Mouse (Mus musculus): ENCODE data around the gene Atp5d. TPM values are rescaled to one million over a fixed set of nuclear protein-coding genes. Genes with fewer than 3 reads are reported as not detected.
A peak's percentile ranks its signal among the peaks of the same experiment; 100 is the strongest.

Atp5d gene
- polyA plus RNA-seq, 1 experiment from 2014 or later, result 504 TPM

DNA sequence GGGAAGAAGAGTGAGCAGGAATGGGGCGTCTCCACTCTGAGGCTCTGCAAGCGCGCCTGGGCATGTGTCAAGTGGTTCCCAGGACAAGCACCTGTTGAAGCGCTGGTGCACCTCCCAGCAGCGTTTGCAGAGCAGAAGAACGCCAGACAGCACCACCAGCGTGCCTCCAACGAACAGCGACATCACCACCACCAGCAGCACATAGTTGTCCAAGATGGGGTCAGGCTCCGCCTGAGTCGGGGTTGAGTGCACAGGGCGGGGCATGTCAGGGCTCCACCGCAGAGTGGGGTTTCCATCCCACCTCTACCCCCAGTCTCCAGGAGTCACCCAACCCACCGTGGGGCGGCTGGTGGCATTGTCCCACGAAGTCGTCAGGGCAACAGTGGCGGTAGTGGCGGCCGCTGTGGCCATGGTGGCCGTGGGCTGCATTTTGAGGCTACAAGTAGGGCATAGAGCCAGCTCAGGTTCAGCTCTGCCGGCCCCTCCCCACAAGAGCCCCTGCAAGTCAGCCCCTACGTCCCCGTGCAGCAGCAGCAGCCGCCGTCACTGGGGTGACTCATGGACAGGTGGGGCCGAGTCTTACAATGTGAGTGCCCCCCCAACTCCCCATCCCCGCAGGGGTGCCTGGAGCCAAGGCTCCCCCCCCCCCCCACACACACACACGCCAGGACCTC is 1.3 kb upstream of the Atp5d start:
- H3K36me3 ChIP-seq, result peaks cover 45% of the 10 kb centered on the region
- peak; percentile 47 for DNase-seq (ENCODE audit: low spot score)
- peak overlapping the region; percentile 84 for H3K4me3 ChIP-seq
- 4% methylated on average over 29 of the region's 29 CpGs for WGBS
- peak overlapping the region; percentile 93 for H3K27ac ChIP-seq
- H3K4me1 ChIP-seq (replicated peaks), result peaks cover 59% of the 10 kb centered on the region
- peaks cover 77% of the 10 kb centered on the region for H3K27me3 ChIP-seq (ENCODE audit: insufficient read depth, poor library complexity, severe bottlenecking)
- no peaks in the 10 kb centered on the region for H3K9me3 ChIP-seq

GRCm38 (mm10) chr10:80137626-80138552 is 543 bp upstream of the Atp5d start:
- Histone ChIP-seq H3K36me3 (peaks cover 37% of the 10 kb centered on the region), H3K4me1 (replicated peaks) (peaks cover 61% of the 10 kb centered on the region), H3K27ac (peak overlapping the region; percentile 93), H3K4me3 (peak overlapping the region; percentile 84), H3K9me3 (no peaks in the 10 kb centered on the region), H3K27me3 (ENCODE audit: insufficient read depth, poor library complexity, severe bottlenecking) (peaks cover 69% of the 10 kb centered on the region)
- 3% methylated on average over 32 of the region's 33 CpGs for WGBS
- DNase-seq (ENCODE audit: low spot score), result peak; percentile 60

- Histone ChIP-seq H3K27me3 (ENCODE audit: insufficient read depth, poor library complexity, severe bottlenecking) (peaks cover 54% of the 10 kb centered on the region), H3K27ac (peak overlapping the region; percentile 93), H3K4me1 (replicated peaks) (peaks cover 76% of the 10 kb centered on the region), H3K4me3 (peak overlapping the region; percentile 84), H3K36me3 (peaks cover 34% of the 10 kb centered on the region), H3K9me3 (no peaks in the 10 kb centered on the region)
- WGBS, result 2% methylated on average over 10 of the region's 10 CpGs
- DNase-seq (ENCODE audit: low spot score), result peak; percentile 38
Measured at GRCm38 (mm10) chr10:80139439-80139775, 975 bp downstream of the Atp5d start.

DNA sequence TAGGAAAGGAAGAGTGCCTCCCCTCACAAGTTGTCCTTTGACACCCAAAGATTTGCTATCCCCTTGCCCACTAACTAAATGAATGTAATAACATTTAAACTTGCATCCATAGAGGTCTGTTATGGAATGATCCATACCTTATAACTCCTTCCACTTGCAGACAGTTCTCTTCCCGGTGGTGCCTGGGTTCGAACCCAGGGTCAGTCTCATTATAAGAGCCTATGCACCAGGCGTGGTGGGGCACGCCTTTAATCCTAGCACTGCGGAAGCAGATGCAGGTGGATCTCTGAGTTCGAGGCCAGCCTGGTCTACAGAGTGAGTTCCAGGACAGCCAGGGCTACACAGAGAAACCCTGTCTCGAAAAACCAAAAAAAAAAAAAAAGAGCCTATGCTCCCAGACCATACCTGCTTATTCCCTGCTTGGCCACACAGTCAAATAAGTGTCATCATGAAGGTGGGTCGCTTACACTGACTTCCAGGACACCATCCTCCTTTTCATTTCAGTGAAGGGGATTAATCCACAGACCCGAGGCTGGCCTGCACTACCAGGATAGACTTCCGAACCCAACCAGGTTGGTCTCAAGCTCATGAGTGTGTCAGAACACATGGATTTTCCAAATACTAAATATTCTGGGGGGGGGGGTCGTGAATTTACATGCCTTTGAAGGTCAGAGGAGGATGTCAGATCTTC is 1.7 kb downstream of the Atp5d start:
- 78% methylated on average over 11 of the region's 11 CpGs for WGBS
- Histone ChIP-seq H3K4me1 (replicated peaks) (peaks cover 82% of the 10 kb centered on the region), H3K27me3 (ENCODE audit: insufficient read depth, poor library complexity, severe bottlenecking) (peaks cover 46% of the 10 kb centered on the region), H3K36me3 (peaks cover 34% of the 10 kb centered on the region), H3K27ac (no peak overlapping the region), H3K4me3 (peak overlapping the region; percentile 84; the same call in 1 of the 2 replicates), H3K9me3 (no peaks in the 10 kb centered on the region)
- DNase-seq (ENCODE audit: low spot score), result no peak

DNA sequence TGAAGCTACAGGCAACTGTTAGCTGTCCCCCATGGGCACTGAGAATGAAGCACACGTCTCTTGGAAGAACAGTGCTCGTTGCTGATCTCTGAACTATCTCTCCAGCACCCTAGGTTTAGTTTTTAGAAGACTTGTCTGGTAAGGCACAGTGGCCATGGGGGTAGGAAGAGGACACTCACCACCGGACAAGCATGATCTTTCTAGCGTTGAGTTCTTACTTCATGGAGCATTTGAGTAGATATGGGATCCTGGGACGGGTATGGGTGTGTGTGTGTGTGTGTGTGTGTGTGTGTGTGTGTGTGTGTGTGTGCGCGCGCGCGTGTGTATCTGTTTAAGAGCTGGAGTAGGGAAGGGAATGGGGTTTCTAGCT is 2.2 kb downstream of the Atp5d start, which contains the start of gene Cbarp:
Cbarp (minus strand) TSS at position 170 of the 370 bp plus-strand sequence.
- Histone ChIP-seq H3K27me3 (ENCODE audit: insufficient read depth, poor library complexity, severe bottlenecking) (peaks cover 41% of the 10 kb centered on the region), H3K4me3 (peak within 1 kb of the TSS; percentile 99), H3K4me1 (replicated peaks) (peaks cover 87% of the 10 kb centered on the region), H3K9me3 (no peaks in the 10 kb centered on the region), H3K36me3 (peaks cover 35% of the 10 kb centered on the region), H3K27ac (peak within 1 kb of the TSS; percentile 93)
- 74% methylated on average over 10 of the region's 10 CpGs for WGBS
- DNase-seq (ENCODE audit: low spot score), result no peak

DNA sequence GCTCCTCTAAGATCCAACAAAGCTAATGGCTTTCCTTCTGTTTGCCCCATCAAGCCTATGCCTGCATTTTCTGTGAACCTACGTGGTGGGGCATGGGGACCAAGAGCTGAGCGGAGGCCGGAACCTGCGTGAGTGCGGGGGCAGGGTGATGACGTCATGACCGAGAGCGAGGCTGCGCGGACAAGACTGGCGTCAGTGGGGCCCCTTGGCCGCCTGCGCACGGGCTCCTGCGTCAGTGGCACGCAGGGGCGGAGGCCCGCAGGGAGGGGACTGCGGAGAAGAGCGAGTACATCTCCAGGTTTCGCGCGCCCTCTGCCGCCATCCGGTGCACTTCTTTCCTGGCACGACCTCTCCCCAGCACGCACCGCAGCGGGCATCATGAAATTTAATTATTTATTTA is 2.8 kb downstream of the Atp5d start:
- H3K4me1 ChIP-seq (replicated peaks), result peaks cover 91% of the 10 kb centered on the region
- peak; percentile 93 for DNase-seq (ENCODE audit: low spot score)

GRCm38 (mm10) chr10:80141786-80142529 is 3.5 kb downstream of the Atp5d start:
- WGBS, result under 1% methylated on average over 43 of the region's 43 CpGs

More for the DNA sequence above, 2.8 kb downstream of the Atp5d start:
- H3K9me3 ChIP-seq, result no peaks in the 10 kb centered on the region
- peaks cover 36% of the 10 kb centered on the region for H3K36me3 ChIP-seq
- under 1% methylated on average over 29 of the region's 29 CpGs for WGBS
- H3K27me3 ChIP-seq (ENCODE audit: insufficient read depth, poor library complexity, severe bottlenecking), result peaks cover 35% of the 10 kb centered on the region
- H3K4me3 ChIP-seq, result peak overlapping the region; percentile 99
- H3K27ac ChIP-seq, result peak overlapping the region; percentile 92

GRCm38 (mm10) chr10:80142530-80142925 is 4.1 kb downstream of the Atp5d start:
- H3K27ac ChIP-seq, result peak overlapping the region; percentile 92
- peaks cover 40% of the 10 kb centered on the region for H3K36me3 ChIP-seq
- no peak for DNase-seq (ENCODE audit: low spot score)
- H3K4me1 ChIP-seq (replicated peaks), result peaks cover 91% of the 10 kb centered on the region
- H3K4me3 ChIP-seq, result peak overlapping the region; percentile 99
- peaks cover 22% of the 10 kb centered on the region for H3K27me3 ChIP-seq (ENCODE audit: insufficient read depth, poor library complexity, severe bottlenecking)
- WGBS, result 0% methylated on average over 15 of the region's 15 CpGs
- H3K9me3 ChIP-seq, result no peaks in the 10 kb centered on the region

More at GRCm38 (mm10) chr10:80141786-80142529, 3.5 kb downstream of the Atp5d start:
- peaks cover 37% of the 10 kb centered on the region for H3K36me3 ChIP-seq
- H3K9me3 ChIP-seq, result no peaks in the 10 kb centered on the region
- H3K4me3 ChIP-seq, result peak overlapping the region; percentile 99
- DNase-seq (ENCODE audit: low spot score), result peak; percentile 94
- peak overlapping the region; percentile 92 for H3K27ac ChIP-seq
- peaks cover 91% of the 10 kb centered on the region for H3K4me1 ChIP-seq (replicated peaks)
- peaks cover 28% of the 10 kb centered on the region for H3K27me3 ChIP-seq (ENCODE audit: insufficient read depth, poor library complexity, severe bottlenecking)

DNA sequence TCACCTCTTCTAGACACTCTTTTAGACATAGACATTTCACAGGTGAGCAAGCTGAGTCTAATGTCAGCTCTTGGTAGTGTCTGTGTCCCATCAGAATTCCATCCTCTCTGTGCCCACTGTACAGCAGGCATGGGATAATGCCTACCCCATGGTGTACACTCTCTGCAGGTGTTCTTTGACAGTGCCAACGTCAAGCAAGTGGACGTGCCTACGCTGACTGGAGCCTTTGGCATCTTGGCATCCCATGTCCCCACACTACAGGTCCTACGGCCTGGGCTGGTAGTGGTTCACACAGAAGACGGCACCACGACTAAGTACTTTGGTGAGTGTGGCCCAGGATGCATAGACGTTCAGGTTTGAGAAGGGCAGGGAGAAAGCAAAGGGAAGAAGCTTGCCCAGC is 5.2 kb downstream of the Atp5d start:
- Histone ChIP-seq H3K4me3 (peak overlapping the region; percentile 99; the same call in 1 of the 2 replicates), H3K27ac (no peak overlapping the region), H3K9me3 (no peaks in the 10 kb centered on the region), H3K4me1 (replicated peaks) (peaks cover 88% of the 10 kb centered on the region), H3K36me3 (peaks cover 40% of the 10 kb centered on the region), H3K27me3 (ENCODE audit: insufficient read depth, poor library complexity, severe bottlenecking) (peaks cover 14% of the 10 kb centered on the region)
- no peak for DNase-seq (ENCODE audit: low spot score)
- 94% methylated on average over 7 of the region's 7 CpGs for WGBS

- H3K4me3 ChIP-seq, result peak overlapping the region; percentile 99; the same call in 1 of the 2 replicates
- 90% methylated on average over 12 of the region's 12 CpGs for WGBS
Measured at GRCm38 (mm10) chr10:80144159-80144558, 5.7 kb downstream of the Atp5d start.

GRCm38 (mm10) chr10:80144864-80145838 is 6.7 kb downstream of the Atp5d start:
- Histone ChIP-seq H3K36me3 (peaks cover 46% of the 10 kb centered on the region), H3K4me1 (replicated peaks) (peaks cover 76% of the 10 kb centered on the region), H3K4me3 (peak overlapping the region; percentile 99), H3K27me3 (ENCODE audit: insufficient read depth, poor library complexity, severe bottlenecking) (peaks cover 4% of the 10 kb centered on the region; the same call in 1 of the 2 replicates), H3K9me3 (no peaks in the 10 kb centered on the region), H3K27ac (peak overlapping the region; percentile 100)
- DNase-seq (ENCODE audit: low spot score), result peak; percentile 75
- 77% methylated on average over 20 of the region's 20 CpGs for WGBS

More at GRCm38 (mm10) chr10:80144159-80144558, 5.7 kb downstream of the Atp5d start:
- Histone ChIP-seq H3K9me3 (no peaks in the 10 kb centered on the region), H3K27me3 (ENCODE audit: insufficient read depth, poor library complexity, severe bottlenecking) (peaks cover 14% of the 10 kb centered on the region), H3K36me3 (peaks cover 40% of the 10 kb centered on the region), H3K4me1 (replicated peaks) (peaks cover 83% of the 10 kb centered on the region), H3K27ac (no peak overlapping the region)
- no peak for DNase-seq (ENCODE audit: low spot score)
